Mouse (Mus musculus): Measurements from ENCODE around the gene Camk2d. TPM values are rescaled to one million over a fixed set of nuclear protein-coding genes. Genes with fewer than 3 reads are reported as not detected.
A peak's percentile ranks its signal among the peaks of the same experiment; 100 is the strongest.

The Camk2d gene
- total and polyA plus RNA-seq, 3 experiments, result 0.07 to 0.35 TPM; not detected in 1

DNA sequence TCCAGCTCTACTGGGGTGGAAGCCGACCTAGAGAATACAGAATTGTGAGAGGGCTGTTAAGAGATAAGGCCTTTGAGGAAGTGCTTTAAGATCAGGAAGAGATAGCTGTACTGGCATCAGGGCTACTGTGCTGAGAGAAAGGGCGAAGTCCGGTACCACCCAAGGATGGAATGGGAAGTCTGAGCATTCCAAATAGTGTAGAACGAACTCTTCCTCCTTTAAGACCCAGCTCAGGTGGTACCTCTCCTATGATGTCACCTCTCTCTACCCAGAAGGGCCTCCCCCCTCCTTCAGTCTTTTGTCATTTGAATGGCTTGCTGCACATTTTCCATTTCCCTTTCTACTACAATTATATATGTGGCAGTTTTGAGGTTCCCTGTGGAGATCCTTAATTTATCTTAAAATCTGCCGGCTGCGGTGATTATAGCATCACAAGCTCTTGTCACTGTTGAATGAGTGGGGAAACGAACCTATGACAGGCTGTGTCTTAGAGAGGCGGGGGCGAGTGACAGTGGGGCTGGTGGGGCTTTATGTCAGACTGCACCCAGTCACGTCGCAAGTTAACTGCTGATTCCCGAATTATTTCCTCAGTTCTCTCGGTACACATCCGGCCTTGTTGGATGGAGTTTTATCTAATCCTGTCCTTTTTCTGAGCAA is 13.8 kb downstream of the Camk2d start:
- Histone ChIP-seq H3K9ac (ENCODE audit: control insufficient read depth, low read depth, low read length, poor library complexity, severe bottlenecking) (no peak overlapping the region), H3K79me2 (ENCODE audit: control insufficient read depth, insufficient read depth, low read length, poor library complexity) (no peaks in the 10 kb centered on the region), H3K9me3 (replicated peaks; ENCODE audit: insufficient read depth, low read length) (no peaks in the 10 kb centered on the region), H3K36me3 (ENCODE audit: control insufficient read depth in 1 of 2, insufficient read depth in 2 of 2, low read length in 2 of 2) (peaks cover 0 to 9% of the 10 kb centered on the region in 2 experiments; a peak in 2 of 4 replicates), H3K4me1 (ENCODE audit: control insufficient read depth in 1 of 2, insufficient read depth in 2 of 2, low read length in 2 of 2) (peaks cover 0 to 6% of the 10 kb centered on the region in 2 experiments; a peak in 1 of 4 replicates), H3K27ac (ENCODE audit: control insufficient read depth, low read depth, low read length) (no peak overlapping the region), H3K4me3 (ENCODE audit: control insufficient read depth in 1 of 2, insufficient read depth in 1 of 2, low read depth in 2 of 2, low read length in 2 of 2) (no peak overlapping the region), H3K27me3 (ENCODE audit: control insufficient read depth in 1 of 2, insufficient read depth in 2 of 2, low read length in 2 of 2) (no peaks in the 10 kb centered on the region)
- DNase-seq (ENCODE audit: low read depth, low spot score), result peak; percentile 8
- peak; percentile 61 to 68 for TF ChIP-seq EP300 (IDR thresholded peaks at IDR 0.05; ENCODE audit: low read depth in 1 of 2, low read length in 2 of 2)
- TF ChIP-seq TBP (IDR thresholded peaks at IDR 0.05; ENCODE audit: low read depth, low read length), result no peak
- TF ChIP-seq TAL1 (IDR thresholded peaks at IDR 0.05; ENCODE audit: low read length), result no peak
- TF ChIP-seq GATA1 (IDR thresholded peaks at IDR 0.05; ENCODE audit: low read depth, low read length), result peak; percentile 66
- TF ChIP-seq POLR2A (IDR thresholded peaks at IDR 0.05; ENCODE audit: control insufficient read depth in 1 of 2, insufficient read depth in 1 of 2, low read depth in 1 of 2, low read length in 2 of 2, poor library complexity in 1 of 2), result no peak
- TF ChIP-seq JUND (IDR thresholded peaks at IDR 0.05; ENCODE audit: low read depth, low read length), result no peak
- no peak for TF ChIP-seq ZC3H11A (IDR thresholded peaks at IDR 0.05; ENCODE audit: low read depth, low read length)

DNA sequence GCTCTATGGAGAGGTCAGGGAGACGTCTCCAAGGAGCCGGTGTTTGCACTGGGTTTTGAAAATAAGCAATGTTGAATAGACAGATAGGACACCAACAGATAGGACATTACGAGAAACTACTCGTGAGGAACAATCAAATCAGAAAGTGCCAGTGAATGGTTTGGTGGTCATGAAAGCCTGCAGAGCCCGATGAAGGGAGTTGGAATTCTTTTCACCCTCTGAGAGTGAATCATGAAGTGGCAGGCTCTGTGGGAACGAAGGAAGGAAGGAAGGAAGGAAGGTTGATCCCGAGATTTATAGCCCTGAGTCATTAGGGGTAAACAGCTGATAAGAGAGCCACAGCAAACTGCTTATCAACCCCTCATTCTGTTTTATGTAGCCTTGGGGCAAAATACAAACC is 15.5 kb downstream of the Camk2d start:
- Histone ChIP-seq H3K4me1 (ENCODE audit: control insufficient read depth in 1 of 2, insufficient read depth in 2 of 2, low read length in 2 of 2) (peaks cover 0 to 6% of the 10 kb centered on the region in 2 experiments; a peak in 1 of 4 replicates), H3K9me3 (replicated peaks; ENCODE audit: insufficient read depth, low read length) (no peaks in the 10 kb centered on the region), H3K27ac (ENCODE audit: control insufficient read depth, low read depth, low read length) (no peak overlapping the region), H3K27me3 (ENCODE audit: control insufficient read depth in 1 of 2, insufficient read depth in 2 of 2, low read length in 2 of 2) (no peaks in the 10 kb centered on the region), H3K9ac (ENCODE audit: control insufficient read depth, low read depth, low read length, poor library complexity, severe bottlenecking) (no peak overlapping the region), H3K36me3 (ENCODE audit: control insufficient read depth in 1 of 2, insufficient read depth in 2 of 2, low read length in 2 of 2) (peaks cover 0 to 9% of the 10 kb centered on the region in 2 experiments; a peak in 2 of 4 replicates), H3K79me2 (ENCODE audit: control insufficient read depth, insufficient read depth, low read length, poor library complexity) (no peaks in the 10 kb centered on the region), H3K4me3 (ENCODE audit: control insufficient read depth in 1 of 2, insufficient read depth in 1 of 2, low read depth in 2 of 2, low read length in 2 of 2) (no peak overlapping the region)
- DNase-seq (ENCODE audit: low read depth, low spot score), result peak; percentile 16
- TF ChIP-seq RAD21 (IDR thresholded peaks at IDR 0.05; ENCODE audit: low read depth, low read length), result no peak
- TF ChIP-seq RCOR1 (IDR thresholded peaks at IDR 0.05; ENCODE audit: low read depth, low read length), result peak; percentile 74
- no peak for TF ChIP-seq BHLHE40 (IDR thresholded peaks at IDR 0.05; ENCODE audit: borderline replicate concordance, low read depth, low read length)
- TF ChIP-seq EP300 (IDR thresholded peaks at IDR 0.05; ENCODE audit: low read depth in 1 of 2, low read length in 2 of 2), result peak; percentile 43 to 62; a peak in 3 of 4 replicates
- 0 out of 2 replicates have a peak, but pooled peaks have one; percentile 13 for TF ChIP-seq ETS1 (IDR thresholded peaks at IDR 0.05; ENCODE audit: low read depth, low read length)
- TF ChIP-seq TCF12 (IDR thresholded peaks at IDR 0.05; ENCODE audit: low read depth, low read length), result 0 out of 2 replicates have a peak, but pooled peaks have one; percentile 34
- no peak for TF ChIP-seq ZNF384 (IDR thresholded peaks at IDR 0.05; ENCODE audit: low read depth, low read length)
- peak; percentile 53 for TF ChIP-seq GATA1 (IDR thresholded peaks at IDR 0.05; ENCODE audit: low read depth, low read length)

Measured in MEL (cell line).